Mouse (Mus musculus) heart, embryonic 15.5 days (tissue): ENCODE data around the gene Lrmda. TPM values are rescaled to one million over a fixed set of nuclear protein-coding genes. Genes with fewer than 3 reads are reported as not detected.

Experiments
- ATAC-seq: fragments of 200-750 bp; cut with Nextera tagmentation; replicated peaks from 2 replicates; pipeline ENCODE4 v1.8.0; 2017; ENCODE audit warnings: low read depth, moderate TSS enrichment; ENCODE audit not compliant: insufficient number of reproducible peaks, insufficient read depth, low FRiP score
- H3K27ac ChIP-seq: fragments of 300-500 bp; sonication (generic); 2 replicates; pipeline ENCODE4 v1.5.1; 2015; ENCODE audit warnings: mild to moderate bottlenecking, inconsistent platforms
- H3K27me3 ChIP-seq: fragments of 300-500 bp; sonication (generic); 2 replicates; pipeline ENCODE4 v1.6.1; 2015; ENCODE audit warnings: inconsistent platforms
- H3K36me3 ChIP-seq: fragments of 300-500 bp; sonication (generic); 2 replicates; pipeline ENCODE4 v1.6.1; 2015; ENCODE audit warnings: mild to moderate bottlenecking, inconsistent platforms
- H3K4me1 ChIP-seq: fragments of 300-500 bp; sonication (generic); replicated peaks from 2 replicates; pipeline ENCODE4 v1.6.1; 2015; ENCODE audit warnings: inconsistent platforms
- H3K4me2 ChIP-seq: fragments of 300-500 bp; sonication (generic); 2 replicates; pipeline ENCODE4 v1.6.1; 2015; ENCODE audit warnings: inconsistent platforms, mild to moderate bottlenecking, moderate library complexity
- H3K4me3 ChIP-seq: fragments of 300-500 bp; sonication (generic); 2 replicates; pipeline ENCODE4 v1.5.1; 2015; ENCODE audit warnings: mild to moderate bottlenecking, inconsistent platforms
- H3K9ac ChIP-seq: fragments of 300-500 bp; sonication (generic); 2 replicates; pipeline ENCODE4 v1.6.1; 2015; ENCODE audit warnings: mild to moderate bottlenecking, inconsistent platforms
- H3K9me3 ChIP-seq: fragments of 300-500 bp; sonication (generic); replicated peaks from 2 replicates; pipeline ENCODE4 v1.6.1; 2016; ENCODE audit warnings: inconsistent platforms
- WGBS: fragments of 180-500 bp; shearing (Covaris S2); methylation state at CpG from one replicate; pipeline ENCODE4 v1.1.7; 2015; ENCODE audit warnings: mixed read lengths; 5-methylcytosine and 5-hydroxymethylcytosine counted together
- polyA plus RNA-seq: library from polyadenylated mRNA; unstranded; fragments of >200 nt; fragmentation: Nextera tagmentation; extraction: Ambion mirVana; gene quantifications from 2 replicates; pipeline ENCODE4 v1.2.1, GENCODE M21; 2015

The Lrmda gene
- polyA plus RNA-seq, 1 experiment from 2014 or later: 0.83 TPM

GRCm38 (mm10) chr14:22553717-22554116 lies 534.2 kb downstream of the Lrmda start:
- Histone ChIP-seq H3K4me2 (no peak overlapping the region), H3K4me1 (no peaks in the 10 kb centered on the region), H3K4me3 (no peak overlapping the region), H3K9ac (no peak overlapping the region), H3K27ac (no peak overlapping the region), H3K27me3 (no peaks in the 10 kb centered on the region), H3K36me3 (no peaks in the 10 kb centered on the region), H3K9me3 (no peaks in the 10 kb centered on the region)
- 93% methylated on average over 3 of the region's 3 CpGs for WGBS
- ATAC-seq: no peak

GRCm38 (mm10) chr14:22572486-22572885 lies 553.0 kb downstream of the Lrmda start:
- Histone ChIP-seq H3K9ac (no peak overlapping the region), H3K4me1 (0 out of 2 replicates have a peak, but pooled peaks cover 2% of the 10 kb centered on the region), H3K27ac (no peak overlapping the region), H3K9me3 (no peaks in the 10 kb centered on the region), H3K4me3 (no peak overlapping the region), H3K27me3 (no peaks in the 10 kb centered on the region), H3K4me2 (no peak overlapping the region), H3K36me3 (no peaks in the 10 kb centered on the region)
- ATAC-seq: no peak
- WGBS: 67% methylated on average over 5 of the region's 5 CpGs

GRCm38 (mm10) chr14:22573585-22573984 lies 554.1 kb downstream of the Lrmda start:
- Histone ChIP-seq H3K9ac (no peak overlapping the region), H3K36me3 (no peaks in the 10 kb centered on the region), H3K4me3 (no peak overlapping the region), H3K4me1 (0 out of 2 replicates have a peak, but pooled peaks cover 3% of the 10 kb centered on the region), H3K9me3 (no peaks in the 10 kb centered on the region), H3K27me3 (no peaks in the 10 kb centered on the region), H3K27ac (no peak overlapping the region), H3K4me2 (no peak overlapping the region)
- 84% methylated on average over 7 of the region's 7 CpGs for WGBS
- no peak for ATAC-seq

GRCm38 (mm10) chr14:22574006-22574405 lies 554.5 kb downstream of the Lrmda start:
- no peaks in the 10 kb centered on the region for H3K9me3 ChIP-seq
- no peak overlapping the region for H3K9ac ChIP-seq
- no peaks in the 10 kb centered on the region for H3K36me3 ChIP-seq
- ATAC-seq: no peak
- H3K27me3 ChIP-seq: no peaks in the 10 kb centered on the region
- no peak overlapping the region for H3K4me3 ChIP-seq
- H3K4me1 ChIP-seq: 0 out of 2 replicates have a peak, but pooled peaks cover 3% of the 10 kb centered on the region
- no peak overlapping the region for H3K4me2 ChIP-seq
- 80% methylated on average over 4 of the region's 4 CpGs for WGBS
- H3K27ac ChIP-seq: no peak overlapping the region

- ATAC-seq: no peak
- WGBS: 72% methylated on average over 6 of the region's 6 CpGs
- no peak overlapping the region for H3K4me2 ChIP-seq
These were observed 556.9 kb downstream of the Lrmda start for GRCm38 (mm10) chr14:22576441-22576840.

DNA sequence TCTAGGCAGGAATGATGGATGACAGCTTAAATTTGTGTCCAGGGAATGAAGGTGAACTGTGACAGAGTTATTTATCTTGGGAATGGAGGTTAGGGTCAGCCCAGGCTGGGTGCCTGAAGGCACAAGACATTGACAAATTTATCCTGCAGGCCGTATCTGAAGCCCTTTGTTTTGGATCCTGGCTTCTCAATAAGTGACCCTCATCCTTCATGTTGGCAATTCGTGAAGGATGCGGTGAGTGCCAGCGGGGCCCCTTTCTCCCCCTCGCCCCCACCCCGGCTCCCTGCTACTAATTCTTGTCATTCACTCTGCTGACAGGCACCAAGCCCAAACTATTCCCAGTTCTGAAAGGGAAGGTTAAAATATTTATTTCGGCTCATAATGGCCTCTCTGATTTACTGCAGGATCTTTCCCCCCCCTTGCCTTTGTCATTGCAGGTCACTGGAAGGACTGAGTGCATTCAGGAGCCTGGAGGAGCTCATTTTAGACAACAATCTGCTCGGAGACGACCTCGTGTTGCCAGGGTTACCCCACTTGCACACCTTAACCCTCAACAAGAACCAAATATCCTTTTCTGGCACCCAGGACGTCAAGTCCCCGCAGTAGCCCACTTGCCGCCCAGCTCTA lies 558.0 kb downstream of the Lrmda start:
- ATAC-seq: no peak
- WGBS: 44% methylated on average over 13 of the region's 13 CpGs
- no peaks in the 10 kb centered on the region for H3K9me3 ChIP-seq

More at GRCm38 (mm10) chr14:22576441-22576840, 556.9 kb downstream of the Lrmda start:
- Histone ChIP-seq H3K27ac (no peak overlapping the region), H3K9ac (no peak overlapping the region), H3K36me3 (no peaks in the 10 kb centered on the region), H3K9me3 (no peaks in the 10 kb centered on the region), H3K27me3 (no peaks in the 10 kb centered on the region), H3K4me1 (0 out of 2 replicates have a peak, but pooled peaks cover 3% of the 10 kb centered on the region), H3K4me3 (no peak overlapping the region)

GRCm38 (mm10) chr14:22578224-22578623 lies 558.7 kb downstream of the Lrmda start:
- Histone ChIP-seq H3K27me3 (no peaks in the 10 kb centered on the region), H3K36me3 (no peaks in the 10 kb centered on the region), H3K27ac (no peak overlapping the region), H3K4me2 (peak overlapping the region; percentile 26; the same call in 1 of the 2 replicates), H3K4me3 (no peak overlapping the region), H3K4me1 (0 out of 2 replicates have a peak, but pooled peaks cover 3% of the 10 kb centered on the region), H3K9ac (no peak overlapping the region), H3K9me3 (no peaks in the 10 kb centered on the region)
- 13% methylated on average over 6 of the region's 6 CpGs for WGBS
- no peak for ATAC-seq

More for the DNA sequence above, 558.0 kb downstream of the Lrmda start:
- Histone ChIP-seq H3K9ac (no peak overlapping the region), H3K36me3 (no peaks in the 10 kb centered on the region), H3K4me3 (no peak overlapping the region), H3K4me1 (0 out of 2 replicates have a peak, but pooled peaks cover 3% of the 10 kb centered on the region), H3K27me3 (no peaks in the 10 kb centered on the region), H3K4me2 (peak overlapping the region; percentile 26; the same call in 1 of the 2 replicates), H3K27ac (no peak overlapping the region)

DNA sequence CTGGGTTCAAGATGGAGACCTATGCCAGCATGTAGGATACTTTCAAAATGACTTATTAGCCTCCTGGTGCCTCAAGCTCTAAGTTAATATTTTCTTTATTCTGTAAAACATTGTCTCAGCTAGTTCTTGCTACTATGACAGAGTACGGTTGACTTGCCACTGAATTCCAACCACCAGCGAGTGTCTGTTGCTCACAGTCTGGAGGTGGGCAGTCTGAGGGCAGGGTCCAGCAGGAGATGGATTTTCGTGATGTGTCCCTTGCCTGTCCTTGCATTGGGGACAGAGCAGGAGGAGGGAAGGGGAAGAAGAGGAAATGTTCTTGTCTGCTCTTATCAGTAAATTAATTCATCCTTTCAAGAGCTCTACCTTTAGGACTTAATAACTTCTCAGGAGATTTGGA lies 559.5 kb downstream of the Lrmda start:
- Histone ChIP-seq H3K9ac (no peak overlapping the region), H3K4me3 (no peak overlapping the region), H3K4me1 (0 out of 2 replicates have a peak, but pooled peaks cover 3% of the 10 kb centered on the region), H3K27me3 (no peaks in the 10 kb centered on the region), H3K9me3 (no peaks in the 10 kb centered on the region), H3K36me3 (no peaks in the 10 kb centered on the region), H3K27ac (no peak overlapping the region), H3K4me2 (no peak overlapping the region)
- WGBS: 90% methylated on average over 3 of the region's 3 CpGs
- ATAC-seq: no peak

DNA sequence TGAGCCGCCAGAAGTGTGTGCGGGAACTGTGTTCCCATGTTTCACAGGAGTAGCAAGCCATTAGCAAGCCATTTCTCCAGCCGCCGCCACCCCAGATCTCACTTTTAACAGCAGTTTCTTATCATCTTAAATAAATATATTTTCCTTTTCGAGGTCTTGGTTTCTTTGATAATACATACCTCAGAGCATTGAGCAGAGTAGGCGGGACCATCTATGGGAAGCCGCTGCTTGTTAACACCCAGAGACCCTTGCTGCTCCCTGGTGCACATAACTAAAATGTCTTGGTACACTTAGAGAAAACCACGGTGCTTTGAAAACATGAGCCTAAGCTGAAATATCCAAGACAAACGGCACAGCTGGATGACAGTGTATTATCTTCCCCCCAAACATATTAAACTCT lies 562.6 kb downstream of the Lrmda start:
- H3K9me3 ChIP-seq: no peaks in the 10 kb centered on the region
- WGBS: 74% methylated on average over 9 of the region's 9 CpGs
- H3K27me3 ChIP-seq: no peaks in the 10 kb centered on the region
- no peaks in the 10 kb centered on the region for H3K36me3 ChIP-seq
- H3K4me2 ChIP-seq: no peak overlapping the region
- H3K4me3 ChIP-seq: no peak overlapping the region
- no peak for ATAC-seq
- 0 out of 2 replicates have a peak, but pooled peaks cover 3% of the 10 kb centered on the region for H3K4me1 ChIP-seq
- H3K9ac ChIP-seq: no peak overlapping the region
- no peak overlapping the region for H3K27ac ChIP-seq

DNA sequence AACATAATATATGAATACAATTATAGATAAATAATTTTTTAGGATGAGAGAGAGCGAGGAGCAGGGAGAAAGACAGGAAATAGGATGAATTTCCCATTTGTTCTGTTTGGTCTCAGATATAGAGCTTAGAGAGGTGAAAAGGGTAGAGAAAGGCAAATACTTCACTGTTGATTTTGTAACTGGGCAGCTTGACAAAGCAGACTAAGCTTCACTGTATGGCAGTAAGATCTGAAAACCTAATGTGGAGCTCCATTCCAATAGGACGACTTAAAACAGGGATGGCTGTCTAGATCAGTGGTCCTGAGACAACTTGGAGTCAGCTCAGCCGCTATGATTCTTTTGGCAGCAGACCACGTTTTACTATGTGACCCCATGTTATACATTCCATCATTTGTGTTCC lies 566.8 kb downstream of the Lrmda start:
- ATAC-seq: no peak
- Histone ChIP-seq H3K4me1 (no peaks in the 10 kb centered on the region), H3K4me2 (no peak overlapping the region), H3K27ac (no peak overlapping the region), H3K9me3 (no peaks in the 10 kb centered on the region), H3K27me3 (no peaks in the 10 kb centered on the region), H3K9ac (no peak overlapping the region), H3K36me3 (no peaks in the 10 kb centered on the region), H3K4me3 (no peak overlapping the region)
- 60% methylated on average over 4 of the region's 4 CpGs for WGBS

DNA sequence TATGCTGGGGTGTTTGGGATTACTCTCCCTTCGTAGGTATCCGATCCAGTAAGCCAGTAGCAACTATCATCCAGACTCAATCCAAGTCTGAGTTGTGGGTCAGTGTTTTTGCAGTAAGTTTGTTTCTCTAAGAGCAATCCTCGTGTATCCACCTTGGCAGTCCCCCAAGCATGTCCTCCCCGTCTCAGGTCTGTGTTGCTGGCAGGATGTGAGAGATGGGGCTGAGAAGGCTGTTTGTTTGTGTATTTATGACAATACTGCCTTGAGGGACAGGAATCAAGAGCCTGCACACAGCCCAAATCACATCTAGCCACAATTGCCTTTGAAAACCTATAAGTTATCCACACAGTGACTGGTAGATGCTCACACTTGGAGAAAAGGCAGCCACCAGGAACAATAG lies 567.3 kb downstream of the Lrmda start:
- H3K36me3 ChIP-seq: no peaks in the 10 kb centered on the region
- 77% methylated on average over 4 of the region's 4 CpGs for WGBS

More for the DNA sequence above, 567.3 kb downstream of the Lrmda start:
- Histone ChIP-seq H3K27ac (no peak overlapping the region), H3K9ac (no peak overlapping the region), H3K4me3 (no peak overlapping the region), H3K9me3 (no peaks in the 10 kb centered on the region), H3K27me3 (no peaks in the 10 kb centered on the region), H3K4me1 (no peaks in the 10 kb centered on the region), H3K4me2 (no peak overlapping the region)
- no peak for ATAC-seq
